Mouse (Mus musculus) myocyte (in vitro differentiated cells): ENCODE data around the gene Cct4.

Experiments used
- CEBPB ChIP-seq: IDR thresholded peaks from 2 replicates; pipeline ENCODE4 v1.6.1; 2011; ENCODE audit warnings: mild to moderate bottlenecking, moderate library complexity; ENCODE audit not compliant: poor library complexity, insufficient read depth, severe bottlenecking
- E2F4 ChIP-seq: IDR thresholded peaks from one replicate; pipeline ENCODE4 v1.6.1; 2011; ENCODE audit warnings: mild to moderate bottlenecking, control low read depth, moderate library complexity; ENCODE audit not compliant: insufficient read depth
- MAX ChIP-seq: IDR thresholded peaks from one replicate; pipeline ENCODE4 v1.6.1; 2011; ENCODE audit warnings: low read depth, mild to moderate bottlenecking, control low read depth
- MYOD1 ChIP-seq, 3 experiments: IDR thresholded peaks; one replicate each; pipeline ENCODE4 v1.6.1; 2011; ENCODE audit warnings: control low read depth in 2 of 3, low read depth in 2 of 3, mild to moderate bottlenecking in 2 of 3, moderate library complexity in 1 of 3; ENCODE audit not compliant: insufficient read length in 2 of 3, control insufficient read depth in 1 of 3
- MYOG ChIP-seq, 3 experiments: IDR thresholded peaks; one replicate each; pipeline ENCODE4 v1.6.1; 2011; ENCODE audit warnings: control low read depth in 2 of 3, low read depth in 2 of 3, mild to moderate bottlenecking in 2 of 3; ENCODE audit not compliant: insufficient read length in 2 of 3, control insufficient read depth in 1 of 3, insufficient read depth in 1 of 3
- POLR2A ChIP-seq: IDR thresholded peaks from one replicate; pipeline ENCODE4 v1.6.1; 2011; ENCODE audit warnings: low read depth, mild to moderate bottlenecking, control low read depth, moderate library complexity; ENCODE audit not compliant: insufficient read length
- POLR2AphosphoS2 ChIP-seq: IDR thresholded peaks from one replicate; pipeline ENCODE4 v1.6.1; 2011; ENCODE audit warnings: low read depth, control low read depth; ENCODE audit not compliant: insufficient read length
- REST ChIP-seq: IDR thresholded peaks from one replicate; pipeline ENCODE4 v1.6.1; 2011; ENCODE audit warnings: mild to moderate bottlenecking, control low read depth, moderate library complexity; ENCODE audit not compliant: insufficient read depth, insufficient read length
- SRF ChIP-seq: IDR thresholded peaks from one replicate; pipeline ENCODE4 v1.6.1; 2011; ENCODE audit warnings: low read depth; ENCODE audit not compliant: control insufficient read depth, insufficient read length
- TCF12 ChIP-seq: IDR thresholded peaks from one replicate; pipeline ENCODE4 v1.6.1; 2011; ENCODE audit warnings: mild to moderate bottlenecking, control low read depth; ENCODE audit not compliant: poor library complexity, insufficient read depth, severe bottlenecking
- TCF3 ChIP-seq: IDR thresholded peaks from one replicate; pipeline ENCODE4 v1.6.1; 2011; ENCODE audit warnings: low read depth, control low read depth; ENCODE audit not compliant: insufficient read length
- USF1 ChIP-seq: IDR thresholded peaks from one replicate; pipeline ENCODE4 v1.6.1; 2011; ENCODE audit warnings: low read depth, mild to moderate bottlenecking, control low read depth, moderate library complexity

DNA sequence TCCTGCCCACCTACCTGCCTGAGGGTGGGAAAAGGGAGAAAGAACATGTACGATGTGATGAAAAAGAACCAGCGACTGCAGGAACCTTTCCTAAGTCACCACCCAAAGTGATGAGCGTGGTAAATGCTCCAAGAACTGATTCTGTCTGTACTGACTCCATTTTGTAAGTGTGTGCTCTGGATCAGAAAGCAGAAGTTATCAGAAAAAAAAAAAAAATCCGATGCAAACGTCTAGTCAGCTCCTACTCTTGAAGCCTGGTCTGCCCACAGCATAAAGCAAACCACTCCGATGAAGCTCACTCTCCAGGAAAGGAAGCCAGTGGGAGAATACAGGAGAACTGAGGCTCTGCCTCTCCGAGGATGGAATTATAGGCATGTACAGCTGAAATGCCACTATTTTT, 37.7 kb upstream of the Cct4 start:
- no peak for TF ChIP-seq MAX
- no peak for TF ChIP-seq POLR2A
- no peak for TF ChIP-seq POLR2AphosphoS2
- TF ChIP-seq TCF3, result no peak
- no peak for TF ChIP-seq E2F4
- no peak for TF ChIP-seq MYOD1 (IDR thresholded peaks at IDR 0.05; ENCODE audit: control insufficient read depth in 1 of 3, insufficient read length in 2 of 3, low read depth in 2 of 3)
- no peak for TF ChIP-seq CEBPB
- TF ChIP-seq USF1, result no peak
- no peak for TF ChIP-seq TCF12
- no peak for TF ChIP-seq MYOG (IDR thresholded peaks at IDR 0.05; ENCODE audit: control insufficient read depth in 1 of 3, insufficient read depth in 1 of 3, insufficient read length in 2 of 3, low read depth in 2 of 3)
- no peak for TF ChIP-seq SRF
- no peak for TF ChIP-seq REST
